Mouse (Mus musculus): Measurements from ENCODE around the gene C7.

GRCm38 (mm10) chr15:4973355-4973754 lies 90.2 kb downstream of the C7 start:
- TF ChIP-seq CTCF (IDR thresholded peaks at IDR 0.05; ENCODE audit: borderline replicate concordance, insufficient read depth, low read depth, low read length): no peak
- TF ChIP-seq POLR2A (IDR thresholded peaks at IDR 0.05; ENCODE audit: borderline replicate concordance, insufficient read depth, low read length): no peak

Measured in cerebellum, adult 2 months (tissue).